In the genomic region with DNA sequence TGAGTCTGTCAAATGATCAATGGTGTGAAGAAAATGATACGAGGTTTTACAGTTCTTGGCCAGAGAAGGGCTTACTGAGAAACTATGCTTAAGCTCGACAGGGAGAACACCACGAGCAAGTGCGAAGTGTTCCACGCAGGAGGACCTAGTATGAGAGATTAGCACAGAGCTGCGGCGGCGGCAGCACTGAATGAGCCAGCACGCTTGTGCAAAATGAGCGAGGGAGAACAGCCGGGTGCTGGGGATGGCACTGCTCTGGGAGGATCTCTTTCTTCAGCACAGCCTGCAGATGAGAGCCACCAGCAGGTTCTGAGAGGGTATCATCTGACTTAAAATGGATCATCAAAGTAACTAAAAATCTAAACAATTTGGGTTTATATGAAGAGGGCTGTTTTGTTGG, we compare ENCODE assay signal across 14 mouse cellular contexts.
"Had no signal": no experiment of that assay in that cellular context is flagged by ENCODE, and none has a peak within 500 bp of the region (broad histone marks: within the 10 kb centered on the region; RNA-seq: fewer than 3 reads in every experiment).

No protein-coding gene starts in this region.

- H3K27ac ChIP-seq: intestine, embryonic 15.5 days; limb, embryonic 10.5 days; liver, embryonic 15.5 days; midbrain, embryonic 15.5 days; neural tube, embryonic 12.5 days; stomach, postnatal 0 days had no signal

- H3K9me3 ChIP-seq: intestine, embryonic 15.5 days; limb, embryonic 10.5 days; liver, embryonic 15.5 days; midbrain, embryonic 15.5 days; neural tube, embryonic 12.5 days had no signal

- H3K36me3 ChIP-seq: intestine, embryonic 15.5 days; limb, embryonic 10.5 days; liver, embryonic 15.5 days; midbrain, embryonic 15.5 days; neural tube, embryonic 12.5 days had no signal

- H3K27me3 ChIP-seq: intestine, embryonic 15.5 days; liver, embryonic 15.5 days; midbrain, embryonic 15.5 days; neural tube, embryonic 12.5 days had no signal

- H3K4me2 ChIP-seq: intestine, embryonic 15.5 days; liver, embryonic 11.5 days; liver, embryonic 15.5 days; midbrain, embryonic 15.5 days; neural tube, embryonic 12.5 days had no signal

- H3K9ac ChIP-seq: intestine, embryonic 15.5 days; liver, embryonic 15.5 days; midbrain, embryonic 15.5 days; neural tube, embryonic 12.5 days had no signal

- ATAC-seq: intestine, embryonic 15.5 days; lung, postnatal 0 days; midbrain, embryonic 15.5 days had no signal

- H3K4me3 ChIP-seq: intestine, embryonic 15.5 days; limb, embryonic 10.5 days; liver, embryonic 15.5 days; midbrain, embryonic 15.5 days; neural tube, embryonic 12.5 days had no signal

- DNase-seq: kidney, adult 18-20 months; kidney, postnatal 10 days; kidney, postnatal 4 days; lung, adult 2 months; lung, postnatal 36 days; thymus, postnatal 4 days had no signal
